Mouse (Mus musculus): ENCODE results near the gene Map4k3. TPM values are rescaled to one million over a fixed set of nuclear protein-coding genes. Genes with fewer than 3 reads are reported as not detected.

Gene Map4k3
- polyA plus RNA-seq, 1 experiment from 2014 or later: 36.5 TPM

Other genes starting within 250 kb of the Map4k3 start
- gene Sos1, start 248.0 kb downstream of the Map4k3 start, polyA plus RNA-seq (2014; fragmentation: Nextera tagmentation; extraction: Ambion mirVana): 8.6 and 9.2 TPM in 2 replicates
- 0.39 and 0.49 TPM in 2 replicates for gene Cdkl4, start 150.7 kb downstream of the Map4k3 start, polyA plus RNA-seq (2014; fragmentation: Nextera tagmentation; extraction: Ambion mirVana)
- 10.8 and 11.7 TPM in 2 replicates for gene Tmem178, start 216.1 kb upstream of the Map4k3 start, polyA plus RNA-seq (2014; fragmentation: Nextera tagmentation; extraction: Ambion mirVana)

Measured in kidney, embryonic 14.5 days (tissue).